11 mouse cellular contexts compared by ENCODE assay signal in genomic region chr2:124522426-124522825, GRCm38 (mm10).
DNase-seq lines count a peak whose midpoint lies in the region; ATAC-seq and TF ChIP-seq lines count a peak whose summit lies in the region.
"Had no signal": no experiment of that assay in that cellular context is flagged by ENCODE, and none has a peak within 500 bp of the region (broad histone marks: within the 10 kb centered on the region; RNA-seq: fewer than 3 reads in every experiment).

No protein-coding gene starts in this region.

- no peak overlapping the region for H3K4me2 ChIP-seq in hindbrain, postnatal 0 days (ENCODE audit: low read depth, low read length)
- H3K4me2 ChIP-seq in hindbrain, embryonic 14.5 days (replicated peaks), result no peak overlapping the region

- DNase-seq in hindbrain, postnatal 0 days (ENCODE audit: low spot score), result peak; percentile 59
- DNase-seq in hindbrain, embryonic 14.5 days (ENCODE audit: low spot score), result no peak
- peak; percentile 76 for DNase-seq in MN1 (ENCODE audit: low spot score)
- DNase-seq in fibroblast of lung, adult 2 months (ENCODE audit: low read depth), result peak; percentile 12
- DNase-seq in heart, postnatal 4 days, result peak; percentile 74
- DNase-seq in spleen, adult 12 weeks (ENCODE audit: low spot score), result no peak
- no peak for DNase-seq in thymus, postnatal 4 days
- DNase-seq: cerebellum, adult 2 months; kidney, postnatal 36 days had no signal

- peak; percentile 72 for ATAC-seq in hindbrain, postnatal 0 days
- ATAC-seq in hindbrain, embryonic 14.5 days (ENCODE audit: low FRiP score), result no peak

- WGBS in hindbrain, postnatal 0 days, result 43% methylated on average over 3 of the region's 3 CpGs
- 76% methylated on average over 3 of the region's 3 CpGs for WGBS in hindbrain, embryonic 14.5 days

- H3K27ac ChIP-seq in hindbrain, postnatal 0 days, result no peak overlapping the region
- H3K27ac ChIP-seq in hindbrain, embryonic 14.5 days, result no peak overlapping the region
- H3K27ac ChIP-seq: hindbrain, embryonic 10.5 days had no signal

- no peak for TF ChIP-seq CTCF in hindbrain, postnatal 0 days (IDR thresholded peaks at IDR 0.05; ENCODE audit: low read depth)

- H3K36me3 ChIP-seq in hindbrain, postnatal 0 days (ENCODE audit: insufficient read depth, low read length), result no peaks in the 10 kb centered on the region
- H3K36me3 ChIP-seq in hindbrain, embryonic 14.5 days (replicated peaks; ENCODE audit: control insufficient read depth, insufficient read depth), result no peaks in the 10 kb centered on the region
- H3K36me3 ChIP-seq: hindbrain, embryonic 10.5 days had no signal

- no peaks in the 10 kb centered on the region for H3K9me3 ChIP-seq in hindbrain, postnatal 0 days (ENCODE audit: low read length)
- H3K9me3 ChIP-seq in hindbrain, embryonic 14.5 days (ENCODE audit: control insufficient read depth, low read length), result no peaks in the 10 kb centered on the region
- H3K9me3 ChIP-seq: hindbrain, embryonic 10.5 days had no signal

- no peak overlapping the region for H3K4me3 ChIP-seq in hindbrain, postnatal 0 days (ENCODE audit: low read length)
- no peak overlapping the region for H3K4me3 ChIP-seq in hindbrain, embryonic 14.5 days (replicated peaks; ENCODE audit: low read length)
- H3K4me3 ChIP-seq: erythroblast, embryonic 14.5 days; hindbrain, embryonic 10.5 days had no signal

- H3K9ac ChIP-seq in hindbrain, postnatal 0 days (replicated peaks; ENCODE audit: low read length), result no peak overlapping the region
- H3K9ac ChIP-seq in hindbrain, embryonic 14.5 days, result no peak overlapping the region

- H3K4me1 ChIP-seq in hindbrain, postnatal 0 days (ENCODE audit: insufficient read depth, low read length), result no peaks in the 10 kb centered on the region
- H3K4me1 ChIP-seq in hindbrain, embryonic 14.5 days (replicated peaks; ENCODE audit: control insufficient read depth, insufficient read depth, low read length), result no peaks in the 10 kb centered on the region
- H3K4me1 ChIP-seq: hindbrain, embryonic 10.5 days had no signal

- no peaks in the 10 kb centered on the region for H3K27me3 ChIP-seq in hindbrain, postnatal 0 days (ENCODE audit: insufficient read depth, low read length)
- H3K27me3 ChIP-seq in hindbrain, embryonic 14.5 days (ENCODE audit: control insufficient read depth, insufficient read depth, low read length), result no peaks in the 10 kb centered on the region; the same call in 1 of the 2 replicates

Comparison
In these comparisons a context has a peak if more than half of its experiments do, and no peak if none do; other contexts are left out.
1. DNase-seq: peak in hindbrain, postnatal 0 days (single experiment), MN1 (single experiment), fibroblast of lung, adult 2 months (single experiment) and heart, postnatal 4 days (single experiment); none in hindbrain, embryonic 14.5 days (single experiment), spleen, adult 12 weeks (single experiment) and thymus, postnatal 4 days (single experiment).